Mouse (Mus musculus) intestine, embryonic 14.5 days (tissue): ENCODE results near the gene Sod1. TPM values are rescaled to one million over a fixed set of nuclear protein-coding genes. Genes with fewer than 3 reads are reported as not detected.

ENCODE experiments used
- polyA plus RNA-seq: library from polyadenylated mRNA; unstranded; fragments of >200 nt; fragmentation: Nextera tagmentation; extraction: Ambion mirVana; gene quantifications from 2 replicates; pipeline ENCODE4 v1.2.1, GENCODE M21; 2014

Sod1 gene
- polyA plus RNA-seq, 1 experiment from 2014 or later = 1,355 TPM

Other genes with a start within 250 kb of the Sod1 start
- gene Tiam1, start 77.0 kb upstream of the Sod1 start, polyA plus RNA-seq = 21.4 and 23.3 TPM in 2 replicates
- gene Scaf4, start 63.7 kb downstream of the Sod1 start, polyA plus RNA-seq = 27.9 and 28.2 TPM in 2 replicates
- 11.0 and 12.2 TPM in 2 replicates for gene Hunk, start 165.3 kb downstream of the Sod1 start, polyA plus RNA-seq